Mouse (Mus musculus): ENCODE results near the gene Phgdh.

Gene Phgdh

DNA sequence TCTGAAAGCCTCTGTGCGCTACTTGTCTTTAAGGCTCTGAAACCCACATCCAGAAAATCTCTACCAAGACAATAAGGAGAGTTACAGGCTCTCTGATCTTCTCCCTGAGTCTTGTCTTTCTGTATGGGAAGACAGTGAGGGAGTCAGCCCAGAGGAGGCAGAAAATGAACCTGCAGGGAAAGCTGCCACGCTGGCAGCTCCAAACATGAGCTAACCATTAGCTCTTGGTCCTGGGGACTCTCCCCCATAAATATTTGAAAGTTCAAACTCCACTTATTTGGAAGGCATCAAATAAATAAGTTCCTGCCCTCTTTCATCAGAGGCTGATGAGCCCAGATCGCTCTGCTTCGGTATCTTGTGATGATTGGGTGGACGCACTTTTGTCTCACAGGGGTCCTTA lies 56.6 kb downstream of the Phgdh start:
- DNase-seq, result no peak

DNA sequence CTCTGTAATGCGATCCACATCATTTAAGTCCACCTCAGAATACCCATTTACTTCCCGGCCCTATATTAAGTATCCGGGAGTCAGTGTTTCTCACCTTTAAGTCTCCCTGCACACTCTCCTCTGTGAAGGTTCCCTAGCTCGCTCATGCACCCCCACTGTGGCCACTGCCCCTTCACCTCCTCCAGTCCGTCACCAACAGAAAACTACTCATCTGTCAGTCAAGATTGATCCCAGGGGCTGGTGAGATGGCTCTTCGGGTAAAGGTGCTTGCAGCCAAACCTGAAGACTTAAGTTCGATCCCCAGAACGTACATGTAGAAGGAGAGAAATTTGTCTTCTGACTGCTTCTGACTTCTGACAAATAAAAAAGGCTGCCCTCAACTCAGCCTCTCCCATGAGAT lies 57.4 kb downstream of the Phgdh start:
- DNase-seq, result no peak

DNA sequence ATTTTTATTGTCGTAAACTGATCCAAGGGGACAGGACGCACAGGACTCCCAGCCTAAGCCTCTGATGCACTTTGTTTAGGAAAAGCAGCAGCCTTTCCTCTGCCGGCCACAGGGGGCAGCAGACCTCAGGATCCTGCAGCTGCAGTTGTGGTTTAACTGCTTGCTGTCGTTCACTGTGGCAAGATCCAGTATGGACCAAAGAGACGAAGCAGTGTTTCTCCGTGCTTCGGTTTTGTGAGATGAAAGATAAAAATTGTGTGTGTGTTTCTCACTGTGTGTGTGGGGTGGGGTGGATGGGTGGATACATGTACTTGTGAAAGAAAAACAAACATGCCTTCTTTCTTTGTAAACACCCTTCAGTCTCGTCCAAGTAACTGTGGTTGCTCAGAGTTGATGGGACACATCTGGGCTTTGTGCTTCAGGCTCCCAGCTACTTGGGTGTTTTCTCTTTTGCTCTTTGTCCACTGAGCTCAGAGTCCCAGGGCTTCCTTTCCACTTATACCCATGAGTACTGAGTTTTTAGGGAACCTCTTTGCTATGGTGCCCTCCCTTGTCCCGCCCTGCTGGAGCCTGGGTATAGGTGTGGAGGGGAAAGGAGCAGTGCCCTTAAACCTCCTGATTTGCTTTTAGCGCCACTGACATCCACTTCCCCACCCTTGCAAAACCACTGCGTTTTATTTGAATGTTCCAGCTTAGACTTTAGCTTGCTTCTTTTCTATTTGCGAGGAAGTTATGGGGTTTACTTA lies 58.7 kb downstream of the Phgdh start:
- no peak for DNase-seq

DNA sequence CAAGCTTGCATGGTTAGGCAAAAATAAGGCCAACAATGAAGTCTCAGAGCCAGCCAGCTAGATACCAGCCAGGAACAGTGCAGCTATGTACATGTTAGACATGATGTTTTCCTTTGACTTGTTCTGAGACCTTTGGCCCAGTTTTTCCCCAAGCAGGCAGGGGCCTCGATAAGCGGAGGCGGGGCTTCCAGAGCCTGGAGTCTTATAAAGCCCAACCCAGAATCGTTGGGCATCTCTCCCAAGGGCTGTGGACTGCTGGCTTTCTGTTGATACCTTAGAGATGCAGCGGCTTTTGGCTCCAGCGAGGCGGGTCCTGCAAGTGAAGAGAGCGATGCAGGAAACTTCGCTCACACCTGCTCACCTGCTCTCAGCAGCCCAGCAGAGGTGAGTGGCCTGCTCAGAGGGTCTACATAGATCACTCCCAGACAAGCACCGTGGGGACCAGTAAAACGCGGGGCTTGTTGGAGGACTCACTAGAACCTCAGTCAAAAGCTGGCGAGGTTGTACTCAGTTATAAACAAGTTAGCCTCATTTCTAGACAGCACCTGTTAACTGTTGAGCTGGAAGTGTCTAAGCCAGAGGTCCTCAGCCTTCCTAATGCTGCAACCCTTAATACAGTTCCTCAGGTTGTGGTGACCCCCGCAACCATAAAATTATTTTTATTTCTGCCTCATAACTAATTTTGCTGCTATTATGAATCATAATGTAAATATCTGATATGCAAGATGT lies 59.4 kb downstream of the Phgdh start, which contains the start of gene Hmgcs2:
TSS of gene Hmgcs2 (plus strand) at position 232 of the 729 bp plus-strand sequence.
- DNase-seq, result no peak

DNA sequence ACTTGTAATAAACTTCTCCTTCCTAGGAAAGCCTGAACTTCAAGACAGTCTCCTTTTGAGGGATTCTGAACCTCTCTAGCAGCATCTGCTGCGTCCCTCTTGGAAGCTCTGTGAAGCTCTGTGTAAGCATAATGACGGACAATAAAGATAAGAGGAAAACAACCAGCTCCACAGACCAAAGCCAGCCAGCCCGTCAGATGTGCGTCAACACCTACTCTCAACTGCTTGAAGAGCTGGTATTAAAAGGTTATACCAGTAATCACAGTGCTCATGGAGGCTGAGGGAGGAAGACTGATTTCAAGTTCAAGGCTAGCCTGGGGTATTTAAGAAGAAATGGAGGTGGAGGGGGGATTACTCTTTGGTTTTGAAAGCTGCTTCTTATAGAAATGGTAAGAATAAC lies 60.1 kb downstream of the Phgdh start:
- no peak for DNase-seq

DNA sequence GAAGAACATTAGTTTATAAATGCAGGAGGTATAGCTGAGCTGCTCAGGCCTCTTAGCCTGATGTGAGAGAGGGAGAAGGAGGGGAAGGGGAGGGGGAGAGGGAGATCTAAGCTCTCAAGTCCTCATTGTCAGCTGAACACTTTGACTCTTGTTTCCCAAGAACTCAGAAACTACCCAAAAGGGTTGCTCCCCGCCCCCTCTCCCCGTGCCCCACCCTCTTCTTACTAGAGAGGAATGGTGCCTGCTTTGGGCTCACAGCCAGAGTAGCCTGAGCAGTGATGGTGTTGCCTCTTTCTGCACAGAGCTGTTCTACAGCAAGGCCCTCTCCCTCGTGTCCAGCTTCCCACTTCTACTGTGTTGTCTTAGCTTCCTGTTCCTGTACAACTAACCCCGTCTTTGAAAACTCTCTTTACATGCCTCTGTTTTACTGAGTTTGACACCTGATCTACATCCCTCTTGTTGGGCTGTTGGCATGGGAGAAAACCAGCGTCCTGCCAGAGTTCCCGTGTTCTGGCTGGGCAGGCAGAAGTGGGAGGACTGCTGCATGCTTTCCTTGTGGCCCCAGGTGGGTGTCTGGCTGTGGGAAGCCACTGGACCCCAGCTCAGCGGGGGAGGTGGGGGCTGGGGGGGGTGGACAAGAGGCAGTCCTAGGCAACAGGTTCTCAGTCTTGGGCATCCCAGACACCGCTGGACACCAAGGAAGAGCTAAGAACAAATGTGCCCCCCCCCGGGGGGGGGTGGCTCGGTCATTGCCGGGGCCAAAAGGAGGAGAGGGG lies 66.0 kb downstream of the Phgdh start:
- DNase-seq, result no peak

DNA sequence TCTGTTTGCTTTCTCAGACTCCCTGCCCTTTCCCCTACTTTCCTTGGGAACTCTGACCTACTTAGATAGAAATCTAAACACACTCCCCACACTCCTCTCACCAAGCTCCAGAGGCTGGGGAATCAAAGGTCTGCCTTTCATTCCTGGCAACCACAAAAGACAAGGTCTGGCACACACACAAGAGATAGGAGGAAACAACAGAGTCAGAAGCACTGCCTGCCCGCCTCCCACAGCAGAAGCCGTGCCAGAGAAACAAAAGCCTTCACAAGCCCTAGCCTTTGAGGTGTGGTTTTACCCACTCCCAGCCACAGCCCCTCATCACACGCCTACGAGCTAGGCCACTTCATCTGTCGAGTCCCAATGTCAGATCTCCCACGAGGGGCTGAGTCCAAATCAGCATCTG lies 72.5 kb downstream of the Phgdh start:
- DNase-seq, result no peak
